Mouse (Mus musculus): ENCODE measurements around the gene Fam13a. TPM values are rescaled to one million over a fixed set of nuclear protein-coding genes. Genes with fewer than 3 reads are reported as not detected.

Gene Fam13a
- polyA plus RNA-seq, 1 experiment, result 5.8 TPM

GRCm38 (mm10) chr6:58882271-58882670 lies 142.1 kb downstream of the Fam13a start:
- DNase-seq (ENCODE audit: low read depth), result no peak

Other genes with a start within 250 kb of the Fam13a start
- 19.4 and 22.1 TPM in 2 replicates for gene Herc3, start 193.1 kb downstream of the Fam13a start, polyA plus RNA-seq (2012; rRNA removed)
- 0.56 and 0.88 TPM in 2 replicates for gene Nap1l5, start 117.5 kb downstream of the Fam13a start, polyA plus RNA-seq (2012; rRNA removed)
- gene Tigd2, start 184.3 kb upstream of the Fam13a start, polyA plus RNA-seq (2012; rRNA removed), result 3.6 and 4.0 TPM in 2 replicates